Mouse (Mus musculus) liver, embryonic 11.5 days (tissue): ENCODE data around the gene Dnm1l. TPM values are rescaled to one million over a fixed set of nuclear protein-coding genes. Genes with fewer than 3 reads are reported as not detected.

Source experiments
- ATAC-seq: fragments of 200-750 bp; cut with Nextera tagmentation; replicated peaks from 2 replicates; pipeline ENCODE4 v1.8.0; 2017; ENCODE audit warnings: moderate number of reproducible peaks, mild to moderate bottlenecking, moderate TSS enrichment, moderate library complexity; ENCODE audit not compliant: low FRiP score
- DNase-seq: peaks from one replicate; pipeline ENCODE4 v3.0.0-alpha.2; 2017; ENCODE audit warnings: low spot score
- H3K27ac ChIP-seq: fragments of 300-500 bp; sonication (generic); 2 replicates; pipeline ENCODE4 v1.5.1; 2014; ENCODE audit warnings: mild to moderate bottlenecking, low read depth, low read length, control low read depth
- H3K27me3 ChIP-seq: fragments of 300-500 bp; sonication (generic); replicated peaks from 2 replicates; pipeline ENCODE4 v1.6.1; 2014; ENCODE audit warnings: low read length, mixed read lengths; ENCODE audit not compliant: control insufficient read depth, insufficient read depth
- H3K36me3 ChIP-seq: fragments of 300-500 bp; sonication (generic); 2 replicates; pipeline ENCODE4 v1.6.1; 2014; ENCODE audit warnings: mild to moderate bottlenecking, low read length, moderate library complexity, mixed read lengths; ENCODE audit not compliant: control insufficient read depth, insufficient read depth
- H3K4me1 ChIP-seq: fragments of 300-500 bp; sonication (generic); replicated peaks from 2 replicates; pipeline ENCODE4 v1.6.1; 2014; ENCODE audit warnings: low read length, mixed read lengths; ENCODE audit not compliant: control insufficient read depth, insufficient read depth
- H3K4me2 ChIP-seq: fragments of 300-500 bp; sonication (generic); 2 replicates; pipeline ENCODE4 v1.6.1; 2014; ENCODE audit warnings: mild to moderate bottlenecking, control low read depth, moderate library complexity
- H3K4me3 ChIP-seq: fragments of 300-500 bp; sonication (generic); 2 replicates; pipeline ENCODE4 v1.5.1; 2014; ENCODE audit warnings: low read depth, low read length, control low read depth
- H3K9ac ChIP-seq: fragments of 300-500 bp; sonication (generic); 2 replicates; pipeline ENCODE4 v1.6.1; 2014; ENCODE audit warnings: low read depth, low read length, control low read depth
- H3K9me3 ChIP-seq: fragments of 300-500 bp; sonication (generic); 2 replicates; pipeline ENCODE4 v1.6.1; 2016; ENCODE audit warnings: low read length, inconsistent platforms, mixed read lengths; ENCODE audit not compliant: control insufficient read depth
- WGBS: fragments of 180-500 bp; shearing (Covaris S2); extraction: QIAGEN DNeasy Blood & Tissue Kit; methylation state at CpG from one replicate; pipeline ENCODE4 v1.1.7; 2014; 5-methylcytosine and 5-hydroxymethylcytosine counted together
- polyA plus RNA-seq: library from polyadenylated mRNA; unstranded; fragments of >200 nt; fragmentation: Nextera tagmentation; extraction: Ambion mirVana; gene quantifications from 2 replicates; pipeline ENCODE4 v1.2.1, GENCODE M21; 2014

The Dnm1l gene
- polyA plus RNA-seq, 1 experiment from 2014 or later = 52.9 TPM

DNA sequence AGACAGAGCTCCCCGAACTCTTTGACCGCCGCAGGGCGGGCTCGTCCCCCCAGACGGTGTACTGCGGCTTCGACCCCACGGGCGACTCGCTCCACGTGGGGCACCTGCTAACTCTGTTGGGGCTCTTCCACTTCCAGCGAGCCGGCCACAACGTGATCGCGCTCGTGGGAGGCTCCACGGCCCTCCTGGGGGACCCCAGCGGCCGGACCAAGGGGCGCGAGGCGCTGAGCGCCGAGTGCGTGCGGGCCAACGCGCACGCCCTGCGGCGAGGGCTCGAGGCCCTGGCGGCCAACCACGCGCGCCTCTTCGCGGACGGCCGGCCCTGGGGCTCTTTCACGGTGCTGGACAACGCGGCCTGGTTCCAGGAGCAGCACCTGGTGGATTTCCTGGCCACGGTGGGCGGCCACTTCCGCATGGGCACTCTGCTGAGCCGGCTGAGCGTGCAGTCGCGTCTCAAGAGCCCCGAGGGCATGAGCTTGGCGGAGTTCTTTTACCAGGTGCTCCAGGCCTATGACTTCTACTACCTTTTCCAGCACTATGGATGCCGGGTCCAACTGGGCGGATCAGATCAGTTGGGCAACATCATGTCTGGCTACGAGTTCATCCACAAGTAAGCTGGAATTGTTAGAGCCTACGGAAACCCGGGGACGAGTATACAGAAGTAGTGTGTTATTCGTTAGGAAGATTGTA, 55.5 kb downstream of the Dnm1l start:
- peak overlapping the region; percentile 89 for H3K4me3 ChIP-seq
- H3K4me1 ChIP-seq = peaks cover 6% of the 10 kb centered on the region; the same call in 1 of the 2 replicates
- peak overlapping the region; percentile 90 for H3K27ac ChIP-seq
- ATAC-seq (peak; percentile 62), DNase-seq (no peak)
- H3K9ac ChIP-seq = peak overlapping the region; percentile 96
- H3K27me3 ChIP-seq = no peaks in the 10 kb centered on the region
- peak overlapping the region; percentile 82 for H3K4me2 ChIP-seq
- peaks cover 9% of the 10 kb centered on the region; the same call in 1 of the 2 replicates for H3K36me3 ChIP-seq
- H3K9me3 ChIP-seq = no peaks in the 10 kb centered on the region
- WGBS = under 1% methylated on average over 61 of the region's 61 CpGs

DNA sequence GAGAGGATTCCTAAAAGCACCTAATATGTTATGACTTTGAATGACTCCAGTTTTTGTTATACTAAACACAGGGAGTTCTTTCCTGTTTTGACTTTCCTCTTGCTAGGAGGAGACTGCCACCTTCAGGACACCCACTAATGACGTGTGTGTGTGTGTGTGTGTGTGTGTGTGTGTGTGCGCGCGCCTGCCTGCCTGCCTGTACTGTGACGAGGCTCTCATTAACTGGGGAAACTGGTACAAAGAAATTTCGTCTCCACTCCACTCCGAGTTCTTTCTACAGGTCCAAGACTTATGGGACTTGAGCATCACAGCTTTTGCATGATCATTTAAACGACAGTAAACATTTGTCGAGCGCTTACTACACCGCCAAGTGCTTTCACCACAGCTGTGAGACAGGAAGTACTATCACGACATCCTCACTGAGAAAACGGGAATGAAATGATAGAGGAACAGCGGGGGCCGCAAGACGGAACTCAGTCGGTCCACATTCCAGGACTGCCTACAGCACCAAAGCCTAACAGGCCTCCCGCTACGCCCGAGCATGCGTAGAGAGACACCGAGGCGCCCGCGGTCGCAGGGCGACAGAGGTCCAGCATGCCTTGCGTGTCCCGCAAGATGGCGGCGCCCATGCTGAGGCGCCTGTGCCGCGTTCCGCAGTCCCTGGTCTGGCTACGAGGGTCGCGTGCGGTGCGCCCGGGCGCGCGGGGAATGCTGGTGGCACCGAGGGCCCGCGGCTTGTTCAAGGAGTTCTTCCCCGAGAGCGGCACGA, 56.2 kb downstream of the Dnm1l start, which contains the start of gene Yars2:
Gene Yars2, plus strand, starts transcription at position 597 of the 769 bp plus-strand sequence.
- H3K27me3 ChIP-seq = no peaks in the 10 kb centered on the region
- peaks cover 7% of the 10 kb centered on the region; the same call in 1 of the 2 replicates for H3K36me3 ChIP-seq
- peak within 1 kb of the TSS; percentile 96 for H3K9ac ChIP-seq
- peak within 1 kb of the TSS; percentile 90 for H3K27ac ChIP-seq
- peak; percentile 84 for DNase-seq
- peak within 1 kb of the TSS; percentile 82 for H3K4me2 ChIP-seq
- H3K9me3 ChIP-seq = no peaks in the 10 kb centered on the region
- under 1% methylated on average over 50 of the region's 50 CpGs for WGBS
- peaks cover 6% of the 10 kb centered on the region; the same call in 1 of the 2 replicates for H3K4me1 ChIP-seq
- peak within 1 kb of the TSS; percentile 89 for H3K4me3 ChIP-seq
- ATAC-seq = peak; percentile 98

DNA sequence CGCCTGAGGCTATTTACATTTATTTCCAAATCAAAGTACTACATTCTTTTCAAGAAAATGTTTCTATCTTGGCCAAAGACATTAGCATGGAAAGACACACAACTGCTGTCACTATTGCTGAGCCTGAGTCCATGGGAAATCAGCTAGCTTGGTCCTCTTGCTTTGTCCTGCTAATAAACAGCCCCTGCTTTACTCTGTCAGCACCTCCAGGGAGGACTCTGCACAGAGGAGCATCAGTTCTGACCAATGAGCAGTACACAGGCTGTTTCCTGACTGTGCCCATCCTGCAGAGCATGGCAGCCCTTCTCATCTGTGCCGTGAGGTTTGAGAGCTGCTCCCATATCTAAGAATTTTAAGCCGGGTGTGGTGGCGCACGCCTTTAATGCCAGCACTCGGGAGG, 85.0 kb downstream of the Dnm1l start:
- Histone ChIP-seq H3K9me3 (no peaks in the 10 kb centered on the region), H3K27me3 (no peaks in the 10 kb centered on the region), H3K36me3 (no peaks in the 10 kb centered on the region), H3K4me3 (no peak overlapping the region), H3K9ac (no peak overlapping the region), H3K4me2 (no peak overlapping the region), H3K4me1 (no peaks in the 10 kb centered on the region), H3K27ac (no peak overlapping the region)
- ATAC-seq (no peak), DNase-seq (no peak)
- WGBS = 86% methylated on average over 6 of the region's 6 CpGs

DNA sequence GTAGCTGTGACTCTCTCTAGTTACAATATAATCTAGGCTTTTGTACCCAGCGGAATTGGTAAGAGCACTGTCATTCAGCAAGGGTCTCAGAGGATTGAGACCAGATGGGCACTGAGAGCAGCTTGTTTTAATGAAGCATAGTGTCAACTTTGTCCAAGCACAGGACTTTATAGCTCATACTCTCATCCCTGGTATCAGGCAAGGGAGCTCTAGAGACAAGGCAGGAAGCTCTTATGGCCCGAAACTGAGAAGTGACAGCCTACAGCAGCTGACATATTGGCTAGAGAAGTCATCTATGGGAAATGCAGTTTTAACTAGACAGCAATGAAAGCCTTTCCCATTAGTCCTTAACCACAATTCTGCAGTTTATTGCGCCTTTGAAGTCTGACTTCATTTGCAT, 85.8 kb downstream of the Dnm1l start:
- no peaks in the 10 kb centered on the region for H3K9me3 ChIP-seq
- no peaks in the 10 kb centered on the region for H3K27me3 ChIP-seq
- WGBS = 76% methylated on average over 3 of the region's 3 CpGs
- H3K36me3 ChIP-seq = no peaks in the 10 kb centered on the region
- DNase-seq (no peak), ATAC-seq (no peak)
- no peak overlapping the region for H3K4me2 ChIP-seq
- no peak overlapping the region for H3K9ac ChIP-seq
- H3K4me3 ChIP-seq = no peak overlapping the region
- no peaks in the 10 kb centered on the region for H3K4me1 ChIP-seq
- H3K27ac ChIP-seq = no peak overlapping the region

DNA sequence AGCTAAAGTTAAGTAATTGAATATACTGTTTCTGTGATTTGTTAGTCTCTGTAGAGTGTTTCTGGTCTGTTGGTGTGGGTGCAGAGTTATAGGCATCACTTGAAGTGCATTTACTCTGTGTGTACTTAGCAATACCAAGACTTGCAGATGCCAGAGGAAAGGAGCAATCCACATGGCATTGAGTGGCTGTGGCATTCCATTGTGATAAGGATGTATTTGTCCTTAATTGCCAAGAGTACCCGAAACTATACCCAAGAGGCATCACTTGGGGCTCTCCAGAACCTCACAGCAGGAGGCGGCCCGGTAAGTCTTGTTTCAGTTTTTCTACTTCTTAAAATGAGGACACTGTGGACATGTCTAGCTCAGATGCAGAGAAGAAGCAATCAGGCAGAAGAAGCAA, 96.3 kb downstream of the Dnm1l start:
- no peak overlapping the region for H3K4me2 ChIP-seq
- H3K9me3 ChIP-seq = no peaks in the 10 kb centered on the region
- no peaks in the 10 kb centered on the region for H3K27me3 ChIP-seq
- H3K27ac ChIP-seq = no peak overlapping the region
- no peaks in the 10 kb centered on the region for H3K4me1 ChIP-seq
- 89% methylated on average over 3 of the region's 3 CpGs for WGBS
- H3K36me3 ChIP-seq = no peaks in the 10 kb centered on the region
- H3K4me3 ChIP-seq = no peak overlapping the region
- no peak for DNase-seq
- no peak for ATAC-seq
- H3K9ac ChIP-seq = no peak overlapping the region

Other genes starting within 250 kb of the Dnm1l start
- gene Pkp2, start 145.6 kb downstream of the Dnm1l start, polyA plus RNA-seq = 7.1 and 8.1 TPM in 2 replicates
- 62.9 and 67.1 TPM in 2 replicates for gene Yars2, start 56.0 kb downstream of the Dnm1l start, polyA plus RNA-seq
- gene Fgd4, start 241.6 kb upstream of the Dnm1l start, polyA plus RNA-seq = 3.5 and 5.0 TPM in 2 replicates